Mouse (Mus musculus) heart, postnatal 0 days (tissue): ENCODE data around the gene Prkaca. TPM values are rescaled to one million over a fixed set of nuclear protein-coding genes. Genes with fewer than 3 reads are reported as not detected.

Source experiments
- ATAC-seq: fragments of 200-750 bp; cut with Nextera tagmentation; 2 replicates; pipeline ENCODE4 v1.8.0; 2017; ENCODE audit warnings: low read depth, moderate number of reproducible peaks, moderate library complexity; ENCODE audit not compliant: insufficient read depth
- DNase-seq: peaks from one replicate; pipeline ENCODE4 v3.0.0-alpha.2; 2016; ENCODE audit warnings: low spot score
- H3K27ac ChIP-seq: fragments of 300-500 bp; sonication (generic); 2 replicates; pipeline ENCODE4 v1.5.1; 2014; ENCODE audit warnings: low read depth, mild to moderate bottlenecking
- H3K27me3 ChIP-seq: fragments of 300-500 bp; sonication (generic); 2 replicates; pipeline ENCODE4 v1.6.1; 2014; ENCODE audit warnings: low read length, mixed read lengths; ENCODE audit not compliant: control insufficient read depth, insufficient read depth
- H3K36me3 ChIP-seq: fragments of 300-500 bp; sonication (generic); replicated peaks from 2 replicates; pipeline ENCODE4 v1.6.1; 2014; ENCODE audit warnings: low read length, mixed read lengths; ENCODE audit not compliant: control insufficient read depth, insufficient read depth
- H3K4me1 ChIP-seq: fragments of 300-500 bp; sonication (generic); 2 replicates; pipeline ENCODE4 v1.6.1; 2014; ENCODE audit warnings: antibody characterized with exemption; ENCODE audit not compliant: control insufficient read depth, insufficient read depth
- H3K4me2 ChIP-seq: fragments of 300-500 bp; sonication (generic); 2 replicates; pipeline ENCODE4 v1.6.1; 2014; ENCODE audit warnings: low read depth, mild to moderate bottlenecking, low read length, moderate library complexity
- H3K4me3 ChIP-seq: fragments of 300-500 bp; sonication (generic); 2 replicates; pipeline ENCODE4 v1.5.1; 2014; ENCODE audit warnings: low read depth, low read length
- H3K9ac ChIP-seq: fragments of 300-500 bp; sonication (generic); replicated peaks from 2 replicates; pipeline ENCODE4 v1.6.1; 2014; ENCODE audit warnings: low read depth, low read length, mixed read lengths
- H3K9me3 ChIP-seq: fragments of 300-500 bp; sonication (generic); replicated peaks from 2 replicates; pipeline ENCODE4 v1.6.1; 2016; ENCODE audit warnings: low read length; ENCODE audit not compliant: control insufficient read depth
- CTCF ChIP-seq: IDR thresholded peaks from 2 replicates; pipeline ENCODE4 v1.5.1; 2016; ENCODE audit warnings: antibody characterized with exemption, control low read depth, low read depth
- EP300 ChIP-seq: IDR thresholded peaks from 2 replicates; pipeline ENCODE4 v1.6.1; 2016; ENCODE audit warnings: antibody characterized with exemption, low read depth
- WGBS: fragments of 180-500 bp; shearing (Covaris S2); extraction: QIAGEN DNeasy Blood & Tissue Kit; methylation state at CpG from one replicate; pipeline ENCODE4 v1.1.7; 2014; 5-methylcytosine and 5-hydroxymethylcytosine counted together
- polyA plus RNA-seq: library from polyadenylated mRNA; unstranded; fragments of >200 nt; fragmentation: Nextera tagmentation; extraction: Ambion mirVana; gene quantifications from 2 replicates; pipeline ENCODE4 v1.2.1, GENCODE M21; 2015
- total RNA-seq: library from RNA; depleted of rRNA; stranded (reverse); fragments of >200 nt; gene quantifications from 2 replicates; pipeline ENCODE4 v1.2.3, GENCODE M21; 2014; ENCODE audit warnings: low replicate concordance

The Prkaca gene
- total and polyA plus RNA-seq, 2 experiments from 2014 or later, result 246 to 312 TPM

DNA sequence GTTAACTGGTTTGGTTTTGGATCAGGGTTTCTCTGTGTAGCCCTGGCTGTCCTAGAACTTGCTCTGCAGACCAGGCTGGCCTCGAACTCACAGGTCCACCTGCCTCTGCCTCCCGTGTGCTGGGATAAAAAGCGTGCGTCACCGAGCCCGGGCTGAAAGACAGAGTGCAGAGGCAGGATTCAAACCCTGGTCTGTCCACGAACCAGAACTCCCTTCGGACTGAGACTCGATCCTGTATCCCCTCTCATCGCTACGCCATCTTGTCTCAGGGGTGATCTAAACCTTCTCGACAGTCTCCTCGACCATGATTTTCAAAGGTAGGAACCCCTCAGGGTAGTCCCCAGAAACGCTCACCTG lies 18.1 kb upstream of the Prkaca start:
- peak overlapping the region; percentile 63 for H3K4me2 ChIP-seq
- peaks cover 12% of the 10 kb centered on the region for H3K4me1 ChIP-seq
- TF ChIP-seq CTCF (no peak), EP300 (no peak)
- no peak for DNase-seq
- 1% methylated on average over 14 of the region's 14 CpGs for WGBS
- H3K27me3 ChIP-seq, result no peaks in the 10 kb centered on the region
- ATAC-seq, result no peak
- no peaks in the 10 kb centered on the region for H3K36me3 ChIP-seq
- H3K4me3 ChIP-seq, result peak overlapping the region; percentile 57
- peak overlapping the region; percentile 46 for H3K27ac ChIP-seq
- H3K9me3 ChIP-seq, result no peaks in the 10 kb centered on the region
- peak overlapping the region; percentile 43; the same call in 1 of the 2 replicates for H3K9ac ChIP-seq

DNA sequence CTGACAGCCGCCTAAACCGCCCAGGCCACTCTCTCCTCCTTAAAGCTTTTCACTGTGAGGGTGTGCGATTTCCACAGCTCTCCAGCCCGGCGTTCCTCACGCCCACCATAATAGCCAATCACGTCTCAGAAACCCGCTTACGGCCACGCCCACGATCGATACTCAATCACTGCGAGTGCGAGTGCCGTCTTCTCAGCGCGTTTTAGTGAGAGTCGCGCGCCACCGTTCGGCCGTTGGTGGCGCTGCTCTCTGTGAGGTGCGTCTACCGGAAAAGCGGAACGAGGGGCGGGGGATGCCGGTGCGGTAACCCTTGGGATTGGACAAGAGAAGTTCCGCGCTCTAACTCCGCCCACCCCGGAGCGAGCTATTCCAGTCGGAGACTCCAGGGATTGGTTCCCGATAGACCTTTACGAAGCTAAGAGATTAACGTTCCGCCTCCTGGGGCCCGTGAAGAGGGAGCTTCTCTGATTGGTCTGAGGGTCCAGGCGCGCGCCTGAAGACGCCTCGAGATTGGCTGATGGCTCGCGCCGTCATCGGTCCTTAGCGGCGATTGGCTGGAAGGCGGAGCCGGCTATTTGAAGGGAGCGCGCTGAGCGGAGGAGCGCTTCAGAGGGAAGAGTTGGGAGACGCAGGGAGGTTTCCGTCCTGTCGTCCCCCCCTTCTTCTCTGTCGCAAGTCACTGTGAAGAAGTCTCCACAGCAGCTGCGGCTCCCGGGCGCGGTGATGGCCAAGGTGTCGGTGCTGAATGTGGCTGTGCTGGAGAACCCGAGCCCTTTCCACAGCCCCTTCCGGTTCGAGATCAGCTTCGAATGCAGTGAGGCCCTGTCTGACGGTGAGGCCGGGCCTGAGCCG lies 17.5 kb upstream of the Prkaca start, which contains the start of the genes Gm10644 and Asf1b:
TSS of gene Gm10644 (minus strand) at position 100 of the 852 bp plus-strand sequence.
TSS of gene Asf1b (plus strand) at position 402 of the 852 bp plus-strand sequence.
- H3K27me3 ChIP-seq, result no peaks in the 10 kb centered on the region
- H3K9me3 ChIP-seq, result no peaks in the 10 kb centered on the region
- ATAC-seq (peak; percentile 99), DNase-seq (peak; percentile 100)
- under 1% methylated on average over 75 of the region's 75 CpGs for WGBS
- peak within 1 kb of the TSS; percentile 57 for H3K4me3 ChIP-seq
- no peaks in the 10 kb centered on the region for H3K36me3 ChIP-seq
- H3K27ac ChIP-seq, result peak within 1 kb of the TSS; percentile 46
- peak within 1 kb of the TSS; percentile 43 for H3K9ac ChIP-seq
- peak within 1 kb of the TSS; percentile 82 for H3K4me2 ChIP-seq
- peak; percentile 94 for TF ChIP-seq CTCF
- TF ChIP-seq EP300, result no peak; the same call in 1 of the 2 replicates
- H3K4me1 ChIP-seq, result peaks cover 12% of the 10 kb centered on the region

DNA sequence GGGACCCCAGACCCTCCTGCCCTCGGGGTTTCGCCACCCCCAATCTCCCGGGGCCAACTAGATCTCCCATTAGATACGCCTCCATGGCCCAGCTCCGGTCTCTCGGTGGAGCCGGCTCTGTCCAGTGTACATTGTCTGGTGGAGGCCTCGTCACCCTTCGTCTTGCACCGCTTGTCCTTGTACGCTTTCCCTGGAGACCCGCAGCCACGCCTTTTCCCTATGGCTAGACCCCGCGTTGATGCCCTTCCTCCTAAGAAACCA lies 16.9 kb upstream of the Prkaca start:
- ATAC-seq (no peak), DNase-seq (no peak)
- H3K4me3 ChIP-seq, result peak overlapping the region; percentile 57
- peaks cover 12% of the 10 kb centered on the region for H3K4me1 ChIP-seq
- no peaks in the 10 kb centered on the region for H3K36me3 ChIP-seq
- peak overlapping the region; percentile 40 for H3K9ac ChIP-seq
- no peaks in the 10 kb centered on the region for H3K9me3 ChIP-seq
- peak overlapping the region; percentile 82 for H3K4me2 ChIP-seq
- H3K27ac ChIP-seq, result no peak overlapping the region
- H3K27me3 ChIP-seq, result no peaks in the 10 kb centered on the region
- WGBS, result 2% methylated on average over 15 of the region's 15 CpGs
- TF ChIP-seq CTCF (no peak), EP300 (no peak)

DNA sequence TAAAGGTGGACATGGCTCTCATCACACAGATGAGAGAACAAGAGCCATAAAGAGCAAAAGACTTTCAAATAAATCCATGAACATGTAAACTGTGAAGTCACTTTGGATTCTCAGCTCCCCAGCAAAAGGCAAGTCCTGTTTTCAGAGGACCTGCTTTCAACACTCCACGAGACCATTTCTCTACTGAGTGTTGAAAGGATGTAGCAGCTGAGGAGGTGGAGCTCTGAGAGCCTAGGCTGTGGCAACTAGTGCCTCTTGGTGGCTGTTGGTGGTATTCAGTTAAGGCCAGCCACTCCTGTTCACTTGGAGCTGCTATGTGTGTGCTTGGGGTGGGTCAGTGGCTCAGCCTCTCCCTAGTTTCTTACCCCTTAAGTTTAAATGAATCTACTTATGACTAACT lies 16.0 kb upstream of the Prkaca start:
- Histone ChIP-seq H3K9me3 (no peaks in the 10 kb centered on the region), H3K9ac (no peak overlapping the region), H3K4me2 (peak overlapping the region; percentile 82), H3K4me3 (peak overlapping the region; percentile 57), H3K27me3 (no peaks in the 10 kb centered on the region), H3K36me3 (no peaks in the 10 kb centered on the region), H3K4me1 (peaks cover 12% of the 10 kb centered on the region), H3K27ac (no peak overlapping the region)
- DNase-seq (peak; percentile 70), ATAC-seq (no peak)
- WGBS, result 15% methylated on average over 1 of the region's 1 CpGs
- TF ChIP-seq CTCF (peak; percentile 33), EP300 (no peak)

DNA sequence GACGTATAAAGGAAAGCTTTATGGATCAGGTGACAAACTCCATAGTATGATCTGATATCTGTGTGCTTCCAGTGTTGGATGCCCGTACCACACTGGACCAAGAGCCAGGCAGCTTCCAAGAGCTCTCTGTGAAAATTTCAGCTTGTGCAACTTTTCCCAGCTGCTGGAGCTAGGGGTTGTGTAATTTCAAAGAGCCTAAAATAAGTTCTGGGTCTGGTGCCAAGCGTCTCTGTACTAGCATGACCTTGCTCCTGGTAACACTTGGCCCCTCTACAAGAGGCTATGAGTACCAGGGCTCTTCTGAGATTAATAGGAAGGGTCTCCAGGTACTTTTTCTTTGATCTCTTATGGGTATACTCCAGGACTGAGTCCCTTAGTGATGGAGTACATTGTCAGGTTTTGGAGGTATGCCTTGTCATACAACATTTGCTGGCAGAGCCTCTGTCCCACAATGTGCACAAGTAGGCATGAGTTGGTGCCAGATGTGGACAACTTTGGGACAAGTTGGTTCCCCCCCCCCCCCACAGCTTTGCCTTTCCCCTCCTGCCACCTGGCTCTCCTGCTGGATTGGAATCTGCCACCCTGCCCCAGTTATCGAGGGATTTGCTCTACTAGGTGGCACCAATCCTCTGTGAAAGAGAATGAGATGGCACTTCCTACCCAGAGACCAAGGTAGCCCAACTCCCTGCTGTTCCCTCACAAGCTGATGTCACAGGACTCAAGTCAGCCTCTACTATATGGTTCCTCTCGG lies 8.6 kb upstream of the Prkaca start:
- Histone ChIP-seq H3K27me3 (no peaks in the 10 kb centered on the region), H3K36me3 (peaks cover 24% of the 10 kb centered on the region), H3K9me3 (no peaks in the 10 kb centered on the region), H3K4me1 (peaks cover 11% of the 10 kb centered on the region), H3K4me3 (no peak overlapping the region), H3K9ac (no peak overlapping the region), H3K4me2 (no peak overlapping the region), H3K27ac (peak overlapping the region; percentile 80)
- ATAC-seq (peak; percentile 90), DNase-seq (peak; percentile 82)
- TF ChIP-seq EP300 (no peak), CTCF (no peak)
- WGBS, result 42% methylated on average over 5 of the region's 5 CpGs
